Mouse (Mus musculus) gastrocnemius, postnatal 10 days (tissue): ENCODE results near the gene Celf2. TPM values are rescaled to one million over a fixed set of nuclear protein-coding genes. Genes with fewer than 3 reads are reported as not detected.
"Not testable (repeated sequence)": the region's sequence is repeated elsewhere in the genome, so short reads cannot be mapped to it uniquely, and the experiment has no call there.

Experiments used
- DNase-seq: peaks from one replicate; pipeline ENCODE4 v3.0.0; 2021; ENCODE audit warnings: mixed read lengths
- total RNA-seq, 2 experiments: library from RNA; stranded (reverse); gene quantifications; 2 replicates each; pipeline ENCODE4 v1.2.3; 2021

Celf2 gene
- total RNA-seq, 2 experiments from 2014 or later: 73.2 to 82.2 TPM

GRCm38 (mm10) chr2:7267166-7267565 is 242.2 kb downstream of the Celf2 start:
- no peak for DNase-seq

- DNase-seq: not testable (repeated sequence)
Measured at GRCm38 (mm10) chr2:7262668-7263067, 246.7 kb downstream of the Celf2 start.

- DNase-seq: no peak
Measured at GRCm38 (mm10) chr2:7260186-7260585, 249.2 kb downstream of the Celf2 start.

- DNase-seq: no peak
Measured at GRCm38 (mm10) chr2:7259616-7260015, 249.7 kb downstream of the Celf2 start.

GRCm38 (mm10) chr2:7256023-7256422 is 253.3 kb downstream of the Celf2 start:
- DNase-seq: no peak

- no peak for DNase-seq
Measured at GRCm38 (mm10) chr2:7255386-7255785, 254.0 kb downstream of the Celf2 start.

- no peak for DNase-seq
Measured at GRCm38 (mm10) chr2:7250314-7250713, 259.0 kb downstream of the Celf2 start.

- no peak for DNase-seq
Measured at GRCm38 (mm10) chr2:7249002-7249401, 260.4 kb downstream of the Celf2 start.

- DNase-seq: peak; percentile 14
Measured at GRCm38 (mm10) chr2:7245958-7246774, 263.2 kb downstream of the Celf2 start.

GRCm38 (mm10) chr2:7242139-7242538 is 267.2 kb downstream of the Celf2 start:
- no peak for DNase-seq

- DNase-seq: no peak
Measured at GRCm38 (mm10) chr2:7241523-7241941, 267.8 kb downstream of the Celf2 start.

- DNase-seq: no peak
Measured at GRCm38 (mm10) chr2:7237283-7237682, 272.1 kb downstream of the Celf2 start.

- DNase-seq: no peak
Measured at GRCm38 (mm10) chr2:7236452-7236851, 272.9 kb downstream of the Celf2 start.

GRCm38 (mm10) chr2:7235059-7235741 is 274.2 kb downstream of the Celf2 start:
- no peak for DNase-seq

- DNase-seq: no peak
Measured at GRCm38 (mm10) chr2:7234587-7234986, 274.8 kb downstream of the Celf2 start.

GRCm38 (mm10) chr2:7233411-7233810 is 276.0 kb downstream of the Celf2 start:
- no peak for DNase-seq

GRCm38 (mm10) chr2:7226785-7227184 is 282.6 kb downstream of the Celf2 start:
- no peak for DNase-seq

GRCm38 (mm10) chr2:7224346-7225071 is 284.9 kb downstream of the Celf2 start:
- no peak for DNase-seq

GRCm38 (mm10) chr2:7223538-7223937 is 285.8 kb downstream of the Celf2 start:
- no peak for DNase-seq

- no peak for DNase-seq
Measured at GRCm38 (mm10) chr2:7222886-7223285, 286.5 kb downstream of the Celf2 start.

GRCm38 (mm10) chr2:7221856-7222255 is 287.5 kb downstream of the Celf2 start:
- no peak for DNase-seq

GRCm38 (mm10) chr2:7218101-7218500 is 291.3 kb downstream of the Celf2 start:
- no peak for DNase-seq
